Mouse (Mus musculus): ENCODE measurements around the gene Krt8.

The Krt8 gene

DNA sequence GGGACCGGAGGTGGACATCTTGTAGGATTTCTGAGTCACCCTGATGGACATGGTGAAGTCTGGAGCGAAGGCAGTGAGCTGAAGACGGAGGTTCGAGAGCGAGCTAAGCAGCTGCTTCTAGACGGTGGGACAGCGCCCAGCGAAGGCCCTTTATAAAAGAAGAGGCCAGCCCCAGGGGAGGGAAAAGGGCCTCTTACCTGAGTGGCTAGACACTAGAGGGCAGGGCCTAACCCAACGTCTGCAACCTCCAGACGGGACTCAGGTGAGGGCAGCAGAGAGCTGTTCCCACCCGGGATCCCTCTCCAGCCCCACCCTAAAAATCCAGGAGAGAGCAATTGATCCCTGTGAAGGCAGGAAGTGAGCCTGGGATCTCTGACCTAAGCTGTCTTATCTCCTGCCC lies at the start of gene Krt8:
Krt8 (minus strand) TSS at position 294 of the 400 bp plus-strand sequence.
- no peak for ATAC-seq (ENCODE audit: insufficient number of reproducible peaks, low FRiP score, low TSS enrichment)

GRCm38 (mm10) chr15:102051920-102052683 lies 47.8 kb upstream of the Krt8 start:
- no peak for ATAC-seq (ENCODE audit: insufficient number of reproducible peaks, low FRiP score, low TSS enrichment)

- no peak for ATAC-seq (ENCODE audit: insufficient number of reproducible peaks, low FRiP score, low TSS enrichment)
Observed at GRCm38 (mm10) chr15:102049871-102050270, 45.6 kb upstream of the Krt8 start.

- ATAC-seq (ENCODE audit: insufficient number of reproducible peaks, low FRiP score, low TSS enrichment), result no peak
Observed at GRCm38 (mm10) chr15:102048006-102048405, 43.7 kb upstream of the Krt8 start.

DNA sequence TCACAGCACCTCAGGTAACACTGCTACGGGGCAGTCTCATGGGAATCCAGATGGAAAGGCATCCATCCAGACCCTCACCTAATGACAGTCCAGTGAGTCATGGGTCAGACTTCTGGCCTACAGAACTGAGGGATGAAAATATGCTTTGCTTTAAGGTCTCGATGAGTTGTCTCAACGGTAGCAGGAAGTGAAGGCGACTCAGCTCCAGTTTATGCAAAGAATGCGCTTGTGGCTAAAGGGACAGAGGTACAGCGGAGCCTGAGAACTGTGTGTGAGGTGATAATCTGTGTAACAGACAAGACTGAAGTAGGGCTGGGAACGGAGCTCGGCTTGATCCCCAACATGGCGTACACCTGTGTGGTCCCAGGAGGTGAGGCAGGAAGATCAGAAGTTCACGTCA lies 41.4 kb upstream of the Krt8 start:
- no peak for ATAC-seq (ENCODE audit: insufficient number of reproducible peaks, low FRiP score, low TSS enrichment)

- no peak for ATAC-seq (ENCODE audit: insufficient number of reproducible peaks, low FRiP score, low TSS enrichment)
Observed at GRCm38 (mm10) chr15:102044745-102045144, 40.5 kb upstream of the Krt8 start.

GRCm38 (mm10) chr15:102041951-102042350 lies 37.7 kb upstream of the Krt8 start:
- no peak for ATAC-seq (ENCODE audit: insufficient number of reproducible peaks, low FRiP score, low TSS enrichment)

DNA sequence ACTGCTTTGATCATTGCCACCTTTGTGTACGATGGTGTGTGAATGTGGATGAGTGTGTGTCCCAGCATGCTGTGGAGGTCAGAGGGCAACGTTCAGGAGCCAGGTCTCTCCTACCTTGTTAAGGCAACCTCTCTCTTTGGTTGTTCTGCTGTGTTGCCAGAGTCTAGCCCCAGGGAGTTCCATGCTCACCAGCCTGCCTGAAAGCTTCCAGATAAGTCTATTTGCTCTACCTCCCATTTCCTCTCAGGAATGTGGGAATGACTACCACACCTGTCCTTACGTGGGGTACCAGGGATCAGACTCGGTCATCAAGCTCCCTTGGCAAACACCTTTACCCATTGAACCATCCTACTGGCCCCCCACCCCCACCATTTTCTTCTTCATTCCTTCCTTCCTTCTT lies 36.0 kb upstream of the Krt8 start:
- ATAC-seq (ENCODE audit: insufficient number of reproducible peaks, low FRiP score, low TSS enrichment), result no peak

DNA sequence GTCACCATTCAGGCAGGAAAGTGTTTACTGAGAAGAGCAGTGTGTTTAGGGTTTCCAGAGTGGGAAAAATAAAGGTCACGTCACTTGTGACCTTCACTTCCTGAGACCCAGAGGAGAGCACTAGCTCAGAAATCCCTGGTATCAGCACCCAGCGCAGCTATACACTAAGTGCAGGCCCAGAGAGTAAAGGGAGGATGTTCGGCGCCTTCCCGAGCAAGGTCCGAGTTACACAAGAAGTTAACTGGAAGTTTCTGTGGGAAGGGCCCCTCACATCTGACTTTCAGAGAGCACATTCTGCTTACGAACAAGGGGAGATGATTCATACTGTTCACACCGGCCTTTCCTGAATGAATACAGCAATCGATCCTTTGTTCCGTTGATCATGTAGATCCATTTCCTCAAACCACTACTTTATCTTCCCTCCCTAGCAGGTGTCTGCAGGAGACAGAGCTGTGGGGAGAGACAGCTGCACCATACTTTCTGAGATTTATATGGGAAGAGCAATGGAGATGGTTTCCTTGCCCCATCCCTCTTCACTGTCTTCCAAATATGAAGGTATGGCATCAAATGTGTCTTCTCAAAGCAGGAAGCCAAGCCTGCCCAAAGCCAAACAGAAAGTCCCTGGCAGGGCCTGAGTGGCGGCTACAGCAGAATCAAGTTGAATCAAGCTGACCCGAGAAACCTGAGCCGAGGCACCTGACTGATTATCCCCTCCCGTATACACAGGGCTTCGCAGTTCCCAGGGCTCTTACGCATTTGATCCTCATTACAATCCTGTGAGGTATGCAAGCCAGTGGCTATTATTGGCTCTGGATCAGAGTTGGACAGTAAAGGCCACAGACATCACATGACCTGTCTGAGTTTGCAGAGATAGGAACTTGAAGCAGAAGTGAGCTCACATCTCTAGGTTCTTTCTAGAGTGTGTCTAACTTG lies 30.1 kb upstream of the Krt8 start:
- no peak for ATAC-seq (ENCODE audit: insufficient number of reproducible peaks, low FRiP score, low TSS enrichment)

- ATAC-seq (ENCODE audit: insufficient number of reproducible peaks, low FRiP score, low TSS enrichment), result no peak
Observed at GRCm38 (mm10) chr15:102028040-102028439, 23.8 kb upstream of the Krt8 start, which contains the start of gene Krt18. TSS of gene Krt18 (plus strand) at chr15:102028180.

DNA sequence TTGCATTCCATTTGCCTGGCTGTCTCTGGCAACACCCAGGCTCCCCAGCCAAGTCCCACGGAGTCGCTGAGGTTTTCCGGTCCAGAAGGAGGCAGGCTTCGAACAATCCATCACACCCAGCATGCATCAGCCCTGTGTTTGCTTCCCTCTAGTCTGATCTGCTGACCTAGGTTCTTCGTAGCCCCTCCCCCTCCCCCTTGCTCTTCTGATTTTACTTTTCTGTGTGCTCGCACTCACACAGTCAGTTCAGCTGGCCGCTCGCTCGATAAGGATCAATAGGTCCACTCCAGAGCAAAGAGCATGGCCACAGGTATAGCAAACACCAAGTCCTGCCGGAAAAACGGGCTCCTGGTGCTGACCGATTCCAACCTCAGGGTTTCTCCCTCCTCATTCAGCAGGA lies 22.1 kb upstream of the Krt8 start:
- no peak for ATAC-seq (ENCODE audit: insufficient number of reproducible peaks, low FRiP score, low TSS enrichment)

DNA sequence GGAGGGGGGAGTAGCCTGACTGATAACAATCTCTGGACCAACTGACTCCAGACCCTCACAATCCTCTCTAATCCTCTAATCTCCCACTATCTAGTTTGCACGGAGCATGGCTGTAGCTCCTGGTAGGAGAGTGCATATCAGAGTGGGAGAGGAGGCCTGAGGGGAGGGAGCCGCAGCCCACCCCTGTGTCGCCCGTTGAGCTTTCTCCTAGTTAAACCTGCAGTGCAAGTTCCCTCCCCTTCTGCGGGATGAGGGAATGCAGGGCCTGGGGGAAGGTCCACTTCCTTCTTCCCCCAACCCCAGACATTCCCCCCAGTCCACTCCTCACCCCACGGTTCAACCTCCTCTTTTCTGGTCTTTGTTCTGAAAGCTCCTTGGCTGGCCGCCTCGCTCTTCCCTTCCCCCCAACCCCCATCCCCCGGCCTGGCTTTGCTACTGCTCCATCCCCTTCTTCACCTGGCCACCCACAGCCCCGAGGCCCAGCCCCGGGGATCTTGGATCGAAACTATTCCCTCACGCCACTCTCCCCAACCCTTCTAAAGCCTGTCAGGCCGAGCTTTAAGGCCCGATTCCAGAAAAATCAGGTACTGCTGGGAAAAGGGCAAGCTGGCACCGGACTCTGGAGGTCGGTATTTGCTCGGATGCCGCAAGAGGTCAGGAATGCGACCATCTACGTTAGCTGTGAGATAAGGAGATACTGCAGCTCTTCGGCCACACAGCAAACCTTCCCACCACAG lies 21.0 kb upstream of the Krt8 start:
- no peak for ATAC-seq (ENCODE audit: insufficient number of reproducible peaks, low FRiP score, low TSS enrichment)

- ATAC-seq (ENCODE audit: insufficient number of reproducible peaks, low FRiP score, low TSS enrichment), result no peak
Observed at GRCm38 (mm10) chr15:102023888-102024287, 19.6 kb upstream of the Krt8 start.

GRCm38 (mm10) chr15:102022481-102022880 lies 18.2 kb upstream of the Krt8 start:
- ATAC-seq (ENCODE audit: insufficient number of reproducible peaks, low FRiP score, low TSS enrichment), result no peak

GRCm38 (mm10) chr15:102017918-102018463 lies 13.7 kb upstream of the Krt8 start:
- no peak for ATAC-seq (ENCODE audit: insufficient number of reproducible peaks, low FRiP score, low TSS enrichment)

- no peak for ATAC-seq (ENCODE audit: insufficient number of reproducible peaks, low FRiP score, low TSS enrichment)
Observed at GRCm38 (mm10) chr15:102016787-102017186, 12.5 kb upstream of the Krt8 start.

- ATAC-seq (ENCODE audit: insufficient number of reproducible peaks, low FRiP score, low TSS enrichment), result no peak
Observed at GRCm38 (mm10) chr15:102016096-102016495, 11.8 kb upstream of the Krt8 start.

- no peak for ATAC-seq (ENCODE audit: insufficient number of reproducible peaks, low FRiP score, low TSS enrichment)
Observed at GRCm38 (mm10) chr15:102014848-102015247, 10.6 kb upstream of the Krt8 start.

DNA sequence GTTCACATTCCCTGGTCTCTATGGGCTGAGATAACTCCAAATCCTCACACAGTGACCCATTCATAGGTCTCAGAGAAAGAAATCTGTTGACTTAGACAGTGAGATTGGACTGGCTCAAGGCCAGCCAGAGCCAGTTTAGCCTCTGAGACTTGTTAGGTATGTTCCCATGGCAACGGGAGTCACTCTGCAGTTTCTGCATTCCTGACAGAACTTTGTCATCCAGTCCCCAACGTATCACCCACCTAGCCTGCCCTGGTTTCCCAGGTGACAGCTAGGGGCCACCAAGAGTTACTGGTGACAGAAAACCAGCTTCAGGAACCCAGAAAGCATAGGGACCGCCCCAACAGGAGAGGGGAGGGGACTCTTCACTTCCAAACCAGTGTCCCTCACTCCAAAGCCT lies 9.4 kb upstream of the Krt8 start:
- no peak for ATAC-seq (ENCODE audit: insufficient number of reproducible peaks, low FRiP score, low TSS enrichment)

- no peak for ATAC-seq (ENCODE audit: insufficient number of reproducible peaks, low FRiP score, low TSS enrichment)
Observed at GRCm38 (mm10) chr15:102012260-102012765, 8.0 kb upstream of the Krt8 start.
